Mouse (Mus musculus): ENCODE measurements around the gene Glod4.

GRCm38 (mm10) chr11:76154200-76154599 is 89.3 kb downstream of the Glod4 start:
- TF ChIP-seq POLR2A (IDR thresholded peaks at IDR 0.05; ENCODE audit: low read depth, low read length) (no peak), CTCF (conservative IDR thresholded peaks at IDR 0.05; ENCODE audit: insufficient read depth, insufficient read length, low read depth, low read length) (no peak)

Data from kidney, adult 2 months (tissue).